Mouse (Mus musculus): ENCODE results near the gene Exoc3l4.

The Exoc3l4 gene

DNA sequence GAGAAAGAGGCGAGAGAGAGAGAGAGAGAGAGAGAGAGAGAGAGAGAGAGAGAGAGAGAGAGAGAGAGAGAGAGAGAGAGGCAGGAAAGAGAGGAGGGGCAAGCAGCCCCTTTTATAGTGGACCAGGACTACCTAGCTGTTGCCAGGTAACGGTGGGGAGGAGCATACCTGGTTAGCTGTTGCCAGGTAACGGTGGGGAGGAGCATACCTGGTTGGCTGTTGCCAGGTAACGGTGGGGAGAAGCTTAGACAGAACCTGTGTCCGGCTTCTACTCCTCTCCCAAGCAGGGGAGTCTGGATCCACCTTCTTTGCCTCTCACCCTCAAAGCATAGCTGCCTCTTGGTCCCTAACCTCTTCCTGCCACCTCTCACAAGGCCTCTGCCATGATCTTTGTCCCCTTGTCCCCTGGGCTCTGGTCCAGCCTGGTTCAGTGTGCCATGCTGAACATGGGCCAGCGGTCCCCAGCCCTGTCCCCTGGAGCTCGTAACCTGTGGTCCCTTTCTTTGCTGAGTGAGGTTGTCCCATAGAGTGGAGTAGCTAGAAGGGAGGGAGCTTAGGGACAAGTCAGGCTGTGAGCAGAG is 17.4 kb downstream of the Exoc3l4 start:
- no peak for DNase-seq (ENCODE audit: extremely low spot score, low spot score)

DNA sequence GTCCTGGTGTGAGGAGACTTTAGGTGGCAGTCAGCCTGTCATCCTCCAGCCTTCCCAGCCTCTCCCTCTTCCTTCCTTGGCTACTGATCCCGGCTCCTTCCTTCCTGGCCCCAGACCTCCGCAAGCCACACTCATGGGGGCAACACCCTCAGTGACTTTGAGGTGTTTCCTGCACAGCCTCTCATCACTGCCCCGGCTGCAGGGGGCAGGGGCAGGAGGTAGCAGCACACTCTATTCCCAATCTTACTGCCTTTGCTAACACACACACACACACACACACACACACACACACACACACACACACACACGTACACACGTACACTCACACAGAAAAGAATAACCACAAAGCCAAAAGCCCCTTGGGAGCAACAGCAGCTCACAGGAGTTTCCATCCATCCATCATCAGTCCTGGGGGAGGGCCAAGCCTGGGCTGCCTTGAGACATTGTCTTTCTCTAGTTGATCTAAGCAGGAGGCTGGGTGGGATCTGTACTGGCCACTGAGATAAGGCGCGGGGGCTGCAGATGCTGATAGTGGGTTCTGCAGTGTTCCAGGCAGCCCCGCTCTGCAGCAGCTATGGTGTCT is 18.0 kb downstream of the Exoc3l4 start:
- DNase-seq (ENCODE audit: extremely low spot score, low spot score): no peak

DNA sequence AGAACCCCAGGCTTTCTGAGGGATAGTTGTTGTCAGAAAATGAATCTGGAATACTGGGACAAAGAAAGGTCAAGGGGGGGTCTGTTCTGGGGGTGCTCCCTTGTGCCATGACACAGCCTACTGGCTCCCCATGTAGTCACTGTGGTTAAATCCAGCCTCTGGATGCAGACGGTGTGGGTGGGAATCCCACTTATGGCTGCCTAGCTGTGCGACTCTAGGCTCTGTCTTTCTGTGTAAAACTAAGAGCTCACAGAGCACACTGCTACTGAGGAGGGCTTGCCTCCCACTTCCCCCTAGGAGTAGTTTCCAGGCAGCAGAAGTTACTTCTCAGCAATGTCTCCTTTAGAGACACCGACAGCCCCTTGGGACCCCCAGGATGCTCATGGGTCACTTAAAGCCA is 19.4 kb downstream of the Exoc3l4 start:
- DNase-seq (ENCODE audit: extremely low spot score, low spot score): no peak

DNA sequence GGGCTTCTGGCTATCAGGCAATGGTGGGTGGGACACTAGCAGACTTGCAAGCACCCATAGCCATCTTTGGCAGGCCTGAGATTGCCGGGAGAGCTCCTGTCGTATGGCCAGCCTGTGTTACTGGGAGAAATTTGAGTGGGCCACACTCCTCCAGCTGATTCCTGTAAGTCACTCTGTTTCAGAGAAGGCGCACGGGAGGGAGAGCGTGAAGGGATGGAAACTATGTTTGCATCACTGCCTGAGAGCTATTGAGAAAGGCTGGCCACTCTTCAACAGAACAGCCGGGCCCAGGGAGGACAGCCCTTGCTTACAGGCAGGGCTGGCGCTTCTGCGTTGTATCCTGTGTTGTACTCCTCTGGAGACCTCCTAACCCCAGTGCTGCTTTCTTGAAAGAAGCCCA is 19.8 kb downstream of the Exoc3l4 start:
- DNase-seq (ENCODE audit: extremely low spot score, low spot score): no peak

DNA sequence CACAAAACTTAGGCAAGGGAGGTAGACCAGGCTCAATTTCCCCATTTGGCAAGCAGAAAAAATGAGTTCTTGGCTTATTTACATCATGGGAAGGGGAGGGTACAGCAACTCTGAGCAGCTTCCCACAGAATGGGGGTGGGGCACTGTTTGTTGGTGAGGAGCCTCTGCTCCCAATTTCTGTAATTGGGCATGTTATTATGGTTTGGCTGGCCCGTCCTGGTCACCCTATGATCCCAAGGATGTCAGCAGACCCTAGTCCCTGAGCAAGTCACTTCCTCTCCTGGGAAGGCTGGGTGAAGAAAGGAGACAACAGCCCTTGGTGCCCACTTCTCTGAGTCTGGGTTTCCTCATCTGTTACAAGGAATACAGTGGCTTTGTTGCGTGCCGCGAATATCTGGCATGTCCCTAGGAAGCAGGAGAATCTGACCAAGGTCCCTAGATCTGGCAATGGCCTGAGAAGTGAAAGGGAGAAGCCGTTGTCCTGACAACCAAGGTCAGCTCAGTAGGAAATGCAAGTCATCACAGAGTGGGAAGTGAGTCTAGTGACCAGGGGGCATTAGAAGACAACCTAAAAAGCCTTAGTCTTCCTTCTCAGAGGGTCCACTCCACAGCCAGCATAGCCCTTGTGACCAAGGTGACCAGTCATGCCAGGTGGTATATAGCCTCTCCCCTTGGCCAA is 20.5 kb downstream of the Exoc3l4 start:
- no peak for DNase-seq (ENCODE audit: extremely low spot score, low spot score)

DNA sequence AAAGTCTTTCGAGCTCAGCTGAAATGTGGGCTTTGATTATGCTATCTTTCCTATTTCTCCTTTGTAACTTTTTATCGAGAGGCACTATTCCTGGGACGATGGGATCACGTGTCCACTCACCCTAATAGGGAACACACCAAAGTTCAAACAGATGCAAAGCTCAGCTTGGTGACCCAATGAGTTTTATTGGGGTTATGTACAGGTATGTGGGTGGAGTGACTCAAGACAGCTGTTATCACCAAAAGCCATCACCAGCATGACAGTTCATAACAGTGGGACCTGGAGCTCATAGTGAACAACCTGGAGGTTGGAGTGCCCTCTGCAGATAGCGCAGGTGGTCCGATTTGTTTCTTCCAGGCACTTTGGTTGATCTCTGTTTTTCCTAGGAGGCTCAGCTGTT is 22.0 kb downstream of the Exoc3l4 start:
- no peak for DNase-seq (ENCODE audit: extremely low spot score, low spot score)

DNA sequence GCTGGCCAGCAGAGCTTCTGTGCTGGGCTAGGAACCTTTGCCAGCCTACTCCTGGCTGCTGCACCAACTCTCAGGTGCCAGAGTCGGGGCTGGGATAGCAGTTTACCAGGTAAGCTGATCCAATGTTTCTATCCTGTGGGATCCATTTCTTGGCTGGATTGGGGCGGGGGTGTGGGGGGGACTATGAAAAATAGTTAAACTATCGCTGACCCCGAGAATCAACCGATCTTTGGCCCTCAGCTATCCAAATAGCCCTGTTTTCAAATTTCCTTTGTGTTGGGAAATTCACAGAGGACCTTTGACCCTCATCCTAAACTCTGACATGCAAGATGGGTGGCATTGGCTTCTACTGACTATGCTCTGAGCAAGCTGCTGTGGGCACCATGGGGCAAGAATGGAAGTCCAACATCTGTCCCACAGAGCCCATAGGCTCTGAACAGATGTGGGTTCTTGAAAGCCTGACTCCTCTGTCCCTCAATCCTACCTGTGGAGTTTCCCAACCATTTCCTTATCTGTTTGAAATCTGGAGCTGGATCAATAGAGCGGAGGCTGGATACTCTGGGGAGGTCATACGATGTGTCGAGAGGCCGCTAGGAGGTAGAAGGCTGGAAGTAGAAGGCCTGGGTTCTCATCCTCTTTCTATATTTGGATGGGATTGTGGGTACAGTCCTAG is 24.0 kb downstream of the Exoc3l4 start:
- DNase-seq (ENCODE audit: extremely low spot score, low spot score): no peak

DNA sequence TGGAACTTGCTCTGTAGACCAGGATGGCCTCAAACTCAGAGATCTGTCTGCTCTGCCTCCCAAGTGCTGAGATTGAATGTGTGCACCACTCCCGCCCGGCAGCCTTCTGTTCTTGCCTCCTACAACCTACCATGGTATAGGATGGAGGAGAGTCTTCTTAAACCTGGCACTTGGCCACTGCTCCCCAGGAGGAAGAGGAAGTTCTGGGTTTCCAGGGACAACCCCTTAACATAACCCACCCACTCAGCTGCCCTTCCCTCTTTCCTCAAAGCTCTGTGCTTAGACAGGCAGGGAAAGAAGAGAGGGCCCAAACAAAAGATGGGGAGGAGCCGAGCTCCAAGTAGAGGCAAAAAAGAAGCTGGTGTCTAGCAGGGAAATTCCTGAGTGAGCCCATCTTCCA is 24.7 kb downstream of the Exoc3l4 start:
- DNase-seq (ENCODE audit: extremely low spot score, low spot score): no peak

DNA sequence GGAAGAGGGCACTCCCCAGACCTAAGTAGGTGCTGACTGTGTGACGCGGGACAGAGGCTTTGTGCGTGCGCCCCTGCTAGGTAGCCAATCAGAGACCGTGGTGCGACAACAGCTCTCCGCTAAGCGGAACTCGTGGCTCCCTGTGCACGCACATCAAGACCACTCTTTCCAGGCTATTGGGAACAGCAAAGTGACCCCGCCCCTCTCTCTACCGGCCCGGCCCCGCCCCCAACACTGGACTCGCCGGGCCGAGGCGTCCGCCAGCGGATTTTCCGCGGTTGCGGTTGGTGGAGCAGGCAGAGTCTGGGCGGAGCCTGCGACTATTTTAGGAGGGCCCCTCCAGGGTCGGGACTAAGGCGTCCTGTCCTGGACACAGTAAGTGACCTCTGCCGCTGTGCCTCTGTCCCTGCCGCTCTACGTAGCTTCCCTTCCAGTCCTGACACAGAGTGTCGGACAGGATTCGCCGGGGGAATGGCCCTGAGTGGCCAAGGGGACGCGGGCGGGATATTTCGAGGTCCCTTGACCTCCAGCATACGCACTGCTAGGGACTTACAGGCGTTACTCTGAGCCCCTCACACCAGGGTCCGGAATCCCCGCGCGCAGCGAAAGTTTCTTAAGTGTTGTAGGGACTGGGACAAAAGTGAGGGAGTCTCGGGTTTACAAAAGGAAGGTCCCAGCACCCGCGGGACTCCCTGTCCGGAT is 25.6 kb downstream of the Exoc3l4 start, which contains the start of gene Tnfaip2:
Gene Tnfaip2 (plus strand): TSS at position 161 of the 702 bp plus-strand sequence.
- peak; percentile 81 for DNase-seq (ENCODE audit: extremely low spot score, low spot score)

DNA sequence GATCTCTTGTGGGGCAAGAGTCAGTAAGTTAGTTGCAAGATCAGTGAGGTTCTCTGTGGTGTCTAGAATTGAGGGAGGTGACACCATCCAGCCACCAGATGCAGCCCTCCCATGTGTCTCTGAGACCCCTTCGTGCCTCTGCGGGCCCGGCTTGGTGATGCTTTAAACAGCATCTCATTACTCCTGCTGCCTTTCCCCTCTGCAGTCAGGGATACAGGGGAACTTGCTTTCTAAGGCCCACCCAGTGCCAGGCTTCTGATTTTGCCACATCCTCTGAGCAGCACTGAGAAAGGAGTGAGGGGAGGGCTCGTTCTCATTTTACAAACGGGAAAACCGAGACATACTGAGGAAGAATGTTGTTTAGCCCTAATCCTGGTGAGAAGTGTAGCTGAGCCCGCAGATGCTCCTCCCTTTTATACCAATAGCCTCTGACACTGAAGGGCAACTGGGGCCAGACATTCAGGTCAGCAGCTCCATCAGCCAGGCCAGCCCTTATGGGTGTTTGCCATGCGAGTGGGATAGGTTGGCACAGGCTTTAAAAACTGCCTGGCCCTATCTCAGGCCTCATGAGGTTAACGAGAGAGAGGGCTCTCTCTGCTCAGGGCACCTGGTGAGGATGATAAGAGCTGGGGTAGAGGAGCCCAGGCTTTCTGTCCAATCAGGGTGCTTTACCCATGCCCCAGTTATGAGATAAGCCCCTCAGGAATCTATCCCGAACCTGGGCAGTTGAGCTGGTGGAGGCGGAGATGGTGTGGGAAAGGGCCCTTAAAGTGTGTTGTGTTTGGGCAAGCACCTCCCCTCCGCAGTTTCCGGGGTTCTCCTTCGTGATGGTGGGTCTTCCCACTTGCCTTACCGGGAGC is 26.4 kb downstream of the Exoc3l4 start:
- no peak for DNase-seq (ENCODE audit: extremely low spot score, low spot score)

DNA sequence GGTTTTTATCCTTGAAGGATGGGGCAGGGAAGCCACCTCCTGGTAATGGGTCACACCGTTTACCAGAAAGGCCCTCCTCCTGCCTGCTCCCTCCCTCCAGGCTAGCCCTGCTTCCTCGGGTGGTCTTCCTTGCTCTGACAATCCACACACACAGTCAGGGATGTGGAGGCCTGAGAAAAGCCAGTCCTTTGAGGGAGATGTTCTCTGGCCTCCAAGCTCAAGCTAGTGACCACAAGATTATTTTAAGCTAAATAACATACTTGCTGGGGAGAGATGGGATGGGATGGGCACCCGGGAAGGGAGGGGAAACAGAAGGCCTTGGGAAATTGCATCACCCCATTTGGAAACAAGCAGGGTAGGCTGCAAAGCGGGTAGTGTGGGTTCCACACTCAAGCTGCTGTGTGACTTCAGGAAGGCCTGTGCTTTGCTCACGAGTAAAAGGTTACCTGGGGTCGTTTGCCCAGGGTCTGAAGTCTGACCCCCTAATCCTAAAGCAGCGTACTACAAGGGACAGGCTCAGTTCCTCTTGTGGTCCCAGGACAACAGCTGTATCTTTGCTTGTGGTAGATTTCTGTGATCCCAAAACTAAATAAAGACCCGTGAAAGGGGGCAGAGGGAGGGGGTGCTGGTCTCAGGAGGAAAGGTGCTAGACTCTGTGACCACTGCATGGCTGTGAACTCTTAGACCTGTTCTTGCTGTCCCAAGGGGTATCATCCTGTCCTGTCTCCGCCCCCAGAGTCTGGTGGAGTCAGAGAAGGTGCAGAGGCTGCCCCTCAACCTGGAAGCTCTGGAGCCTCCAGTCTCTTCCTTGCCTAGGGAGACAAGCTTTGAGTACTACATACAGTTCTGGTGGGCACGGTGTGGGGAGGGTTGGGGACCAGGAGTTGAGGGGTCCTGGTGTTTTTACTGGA is 27.4 kb downstream of the Exoc3l4 start:
- no peak for DNase-seq (ENCODE audit: extremely low spot score, low spot score)

DNA sequence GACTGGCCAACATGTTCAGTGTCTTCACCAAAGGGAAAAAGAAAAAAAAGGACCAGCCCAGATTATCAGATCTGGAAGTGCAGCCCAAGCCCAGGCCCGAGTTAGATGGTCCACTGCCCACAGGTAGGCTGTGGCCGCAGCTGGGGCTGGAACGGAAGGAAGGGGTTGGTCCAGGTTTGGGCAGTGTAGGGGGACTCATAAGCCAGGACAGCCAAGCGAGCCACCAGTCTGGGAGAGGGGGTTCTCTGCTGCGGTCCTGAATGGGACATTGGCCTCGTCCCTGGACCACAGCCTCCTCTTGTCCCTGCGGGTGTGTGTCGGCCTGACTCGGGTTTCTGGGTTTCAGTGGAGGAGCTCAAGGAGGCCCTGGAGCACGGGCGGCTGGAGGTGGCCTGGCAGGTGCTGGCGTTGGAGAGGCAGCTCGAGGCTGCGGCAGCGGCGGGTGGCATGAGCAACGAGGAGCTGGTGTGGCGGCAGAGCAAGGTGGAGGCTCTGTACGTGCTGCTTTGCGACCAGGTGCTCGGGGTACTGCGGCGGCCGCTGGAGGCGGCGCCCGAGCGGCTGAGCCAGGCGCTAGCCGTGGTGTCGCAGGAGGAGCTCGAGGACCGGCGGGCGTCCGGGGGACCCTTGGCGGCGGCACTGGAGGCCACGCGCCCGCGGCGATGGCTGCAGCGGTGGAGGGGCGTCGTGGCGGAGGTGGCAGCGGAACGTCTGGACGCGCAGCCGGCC is 28.5 kb downstream of the Exoc3l4 start:
- DNase-seq (ENCODE audit: extremely low spot score, low spot score): peak; percentile 53

DNA sequence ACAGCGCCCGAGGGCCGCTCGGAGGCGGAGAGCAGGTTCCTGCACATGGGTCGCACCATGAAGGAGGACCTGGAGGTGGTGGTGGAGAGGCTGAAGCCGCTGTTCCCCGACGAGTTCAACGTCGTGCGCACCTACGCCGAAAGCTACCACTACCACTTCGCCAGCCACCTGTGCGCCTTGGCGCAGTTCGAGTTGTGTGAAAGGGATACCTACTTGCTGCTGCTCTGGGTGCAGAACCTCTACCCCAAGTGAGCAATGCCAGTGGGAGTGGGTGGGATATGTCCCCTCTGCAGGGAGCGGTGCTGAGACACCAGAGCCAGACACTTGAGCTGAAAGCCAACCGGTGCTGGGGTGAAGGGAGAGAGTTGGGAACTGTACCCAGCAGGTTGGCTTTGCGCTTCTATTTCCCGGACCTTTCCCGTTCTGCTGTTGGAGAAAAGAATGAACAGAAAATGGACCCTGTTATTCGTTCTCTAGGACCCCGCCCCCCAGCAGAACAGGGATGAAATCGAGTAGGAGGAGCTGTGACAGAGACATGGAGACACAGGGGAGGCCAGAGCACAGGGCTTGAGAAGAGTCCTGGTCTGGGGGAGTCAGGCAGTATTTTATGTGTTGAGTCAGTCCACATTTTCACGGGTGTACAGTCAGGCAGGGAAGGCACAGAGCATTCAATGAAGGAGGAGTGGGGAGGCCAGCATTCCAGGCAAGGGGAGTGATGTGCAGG is 29.2 kb downstream of the Exoc3l4 start:
- DNase-seq (ENCODE audit: extremely low spot score, low spot score): no peak

DNA sequence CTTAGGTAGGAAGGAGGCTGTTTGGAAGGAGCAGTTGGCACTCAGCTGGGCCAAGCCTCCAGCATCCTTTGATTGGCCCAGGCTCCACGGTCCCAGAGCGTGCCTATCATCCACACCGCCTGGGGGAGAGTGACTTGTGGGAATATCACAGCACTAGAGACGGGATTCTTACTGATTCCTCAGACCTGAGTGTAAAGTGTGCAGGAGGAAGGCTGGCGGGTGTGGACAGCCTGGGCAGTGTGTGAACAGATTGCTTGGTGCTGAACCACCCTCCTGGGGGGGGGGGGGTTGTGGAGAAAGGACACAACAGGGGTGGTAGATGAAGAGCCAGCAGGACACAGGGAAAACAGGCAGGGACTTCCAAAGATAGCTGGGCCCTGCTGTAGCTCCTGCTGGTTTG is 29.9 kb downstream of the Exoc3l4 start:
- DNase-seq (ENCODE audit: extremely low spot score, low spot score): no peak

DNA sequence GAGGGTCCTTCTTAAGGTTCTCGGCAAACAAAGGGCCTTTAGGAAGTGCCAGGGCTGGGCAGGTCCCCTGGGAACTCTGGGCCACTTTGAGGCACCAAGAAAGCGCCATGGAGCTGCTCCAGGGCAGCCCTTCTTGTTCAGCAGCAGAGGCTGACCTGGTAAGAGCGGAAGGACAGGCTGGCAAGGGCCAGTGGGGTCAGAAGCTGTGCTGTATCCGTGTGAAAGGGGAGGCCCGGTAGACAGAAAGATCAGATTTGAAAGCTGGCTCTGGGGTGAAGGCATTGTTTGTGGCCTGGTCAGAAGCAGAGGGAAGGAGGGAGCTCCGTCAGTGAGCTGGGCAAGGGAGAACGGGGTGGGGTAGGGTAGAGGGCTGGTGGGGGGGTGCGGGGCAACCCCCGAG is 30.5 kb downstream of the Exoc3l4 start:
- DNase-seq (ENCODE audit: extremely low spot score, low spot score): no peak

DNA sequence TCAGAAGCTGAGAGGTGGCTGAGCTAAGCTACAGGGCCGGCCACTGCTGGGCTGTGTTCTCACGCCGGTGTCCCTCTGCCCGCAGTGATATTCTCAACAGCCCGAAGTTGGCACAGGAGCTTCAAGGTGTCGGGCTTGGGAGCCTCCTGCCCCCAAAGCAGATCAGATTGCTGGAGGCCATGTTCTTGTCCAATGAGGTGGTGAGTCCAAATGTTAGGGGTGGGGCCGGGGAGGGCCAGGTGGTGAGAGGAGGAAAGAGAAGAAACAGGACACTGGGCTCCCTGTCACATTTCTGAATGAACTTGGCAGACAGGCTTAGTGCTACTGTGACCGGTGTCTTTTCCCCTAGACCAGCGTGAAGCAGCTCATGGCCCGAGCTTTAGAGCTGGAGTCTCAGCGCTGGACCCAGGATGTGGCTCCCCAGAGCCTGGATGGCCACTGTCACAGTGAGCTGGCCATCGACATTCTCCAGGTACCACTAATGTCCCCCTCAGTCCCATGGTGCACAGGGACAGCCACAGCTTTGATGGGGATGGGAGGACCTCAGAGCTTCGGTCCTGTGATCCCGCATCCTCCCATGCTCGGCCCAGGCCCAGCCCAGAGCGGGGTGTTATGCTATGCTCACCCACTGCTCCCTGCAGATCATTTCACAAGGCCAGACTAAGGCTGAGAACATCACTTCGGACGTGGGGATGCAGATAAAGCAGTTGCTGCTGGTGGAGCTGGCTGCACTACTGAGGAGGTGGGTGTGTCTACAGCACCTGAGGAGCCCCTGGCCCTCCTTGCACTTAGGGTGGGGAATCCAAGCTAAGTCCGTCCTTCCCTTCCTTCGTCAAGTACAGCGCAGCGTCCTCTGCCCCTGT is 31.3 kb downstream of the Exoc3l4 start:
- no peak for DNase-seq (ENCODE audit: extremely low spot score, low spot score)

DNA sequence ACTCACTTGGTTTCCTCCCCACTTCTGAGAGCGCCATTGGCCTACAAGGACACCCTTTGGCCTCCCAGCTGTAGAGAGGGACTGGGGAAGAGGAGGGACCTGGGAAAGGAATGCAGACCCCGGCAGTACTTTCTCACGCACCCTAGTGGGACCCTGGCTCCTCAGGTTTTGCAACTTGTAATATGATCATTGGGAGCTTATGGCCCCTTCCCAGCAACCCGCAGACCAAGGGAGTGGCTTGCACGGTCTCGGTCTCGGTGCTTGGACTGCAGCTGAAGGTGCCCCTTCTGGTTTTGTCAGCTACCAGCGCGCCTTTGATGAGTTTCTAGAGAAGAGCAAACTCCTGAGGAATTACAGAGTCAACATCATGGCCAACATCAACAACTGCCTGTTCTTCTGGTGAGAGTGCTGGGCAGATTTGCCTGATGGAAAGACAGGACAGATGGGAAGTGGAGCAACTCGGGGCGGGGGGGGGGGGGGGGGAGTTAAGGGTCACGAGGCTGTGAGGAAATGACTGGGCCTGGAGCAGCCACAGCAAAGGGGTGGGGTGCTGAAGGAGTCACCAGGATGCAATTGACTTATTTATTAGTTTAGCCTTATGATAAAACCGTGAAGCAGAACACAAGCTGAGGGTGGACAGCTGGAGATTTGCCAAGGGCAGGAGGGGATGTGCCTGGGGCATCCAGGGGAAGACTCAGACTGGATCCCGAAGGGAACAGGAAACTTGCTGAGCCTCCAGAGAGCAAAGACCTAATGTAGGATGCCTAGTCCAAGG is 32.3 kb downstream of the Exoc3l4 start:
- no peak for DNase-seq (ENCODE audit: extremely low spot score, low spot score)

Data from neural tube, embryonic 10.5 days (tissue).